Mouse (Mus musculus): ENCODE results near the gene Naa20.

Gene Naa20

GRCm38 (mm10) chr2:145950239-145950638 lies 48.3 kb downstream of the Naa20 start:
- no peak for DNase-seq (ENCODE audit: low spot score)

DNA sequence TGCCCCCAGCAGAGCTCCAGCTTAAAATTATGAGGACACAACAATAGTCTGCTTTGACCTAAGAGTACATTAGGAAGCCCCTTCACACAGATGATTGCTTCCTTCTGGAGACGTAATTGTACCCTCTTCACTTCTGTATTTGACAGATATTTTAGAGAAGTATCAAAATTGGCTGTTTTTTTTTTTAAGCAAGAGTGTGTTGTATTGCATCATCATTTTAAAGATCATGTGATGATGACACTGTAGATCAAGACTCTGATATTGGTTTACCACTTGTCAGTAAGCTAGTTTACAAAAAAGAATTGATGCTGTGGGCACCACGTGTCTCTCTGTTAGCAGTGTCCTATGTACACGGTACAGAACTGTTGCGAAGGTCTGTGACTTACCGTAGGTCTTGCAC lies 50.8 kb downstream of the Naa20 start:
- DNase-seq (ENCODE audit: low spot score) = no peak

GRCm38 (mm10) chr2:145955844-145956243 lies 53.9 kb downstream of the Naa20 start:
- DNase-seq (ENCODE audit: low spot score) = no peak

- no peak for DNase-seq (ENCODE audit: low spot score)
Observed at GRCm38 (mm10) chr2:145956318-145956717, 54.4 kb downstream of the Naa20 start.

DNA sequence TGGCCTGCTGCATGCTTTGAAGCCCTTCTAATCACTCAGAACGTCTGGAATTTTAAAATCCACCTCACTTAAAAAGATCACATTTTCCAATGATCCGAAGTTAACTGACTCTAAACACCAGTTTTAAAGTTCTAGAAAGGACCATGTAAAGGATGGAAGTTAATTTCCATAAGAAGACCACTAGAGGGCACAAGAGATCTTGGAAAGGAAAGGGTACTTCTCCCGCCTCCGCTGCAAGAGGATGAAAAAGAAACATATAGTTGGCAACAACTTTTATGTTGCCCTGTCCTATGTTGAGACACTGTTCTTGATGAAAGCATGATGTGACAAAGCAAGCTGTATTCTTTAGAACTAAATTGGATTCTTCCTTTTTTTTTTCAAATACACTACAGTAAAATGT lies 55.6 kb downstream of the Naa20 start:
- DNase-seq (ENCODE audit: low spot score) = no peak

DNA sequence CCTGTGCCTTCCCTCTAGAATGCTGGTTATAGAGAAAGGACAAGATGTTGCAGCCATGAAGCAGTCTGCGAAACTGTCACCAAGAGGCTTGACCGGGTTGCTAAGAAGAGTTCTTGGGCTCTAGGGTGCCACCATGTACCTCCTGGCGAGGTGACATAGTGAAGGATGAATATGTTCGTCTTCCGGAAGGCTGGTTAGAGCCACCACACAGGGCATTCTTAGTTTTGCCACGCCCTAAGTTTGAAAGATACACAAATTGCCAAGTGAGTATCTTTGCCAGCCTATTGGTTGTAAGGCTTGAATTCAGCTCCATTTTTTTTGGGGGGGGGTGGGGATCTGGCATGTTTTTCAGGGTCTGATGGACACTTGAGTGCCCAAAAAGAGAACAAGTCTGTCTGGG lies 56.2 kb downstream of the Naa20 start:
- no peak for DNase-seq (ENCODE audit: low spot score)

GRCm38 (mm10) chr2:145958551-145958950 lies 56.7 kb downstream of the Naa20 start:
- no peak for DNase-seq (ENCODE audit: low spot score)

DNA sequence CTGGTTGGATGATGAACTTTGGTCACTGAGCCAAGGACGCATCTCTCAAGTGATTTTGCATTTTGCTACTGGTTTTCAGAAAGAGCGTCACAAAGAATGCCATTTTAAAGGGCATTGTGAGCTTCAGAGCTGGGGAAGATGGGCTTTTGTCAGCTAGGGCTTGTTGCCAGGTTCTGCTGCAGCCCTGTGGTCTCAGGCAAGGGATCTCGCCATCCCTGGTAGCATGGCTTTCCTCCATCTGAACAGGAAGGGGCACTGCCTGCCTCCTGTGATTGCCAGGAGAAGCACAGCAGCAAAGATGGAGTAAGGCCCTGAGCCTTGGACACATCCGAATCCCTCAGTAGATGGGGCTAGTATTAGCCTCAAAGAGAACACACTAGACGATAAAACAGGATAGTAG lies 60.0 kb downstream of the Naa20 start:
- no peak for DNase-seq (ENCODE audit: low spot score)
